Mouse (Mus musculus) heart, embryonic 15.5 days (tissue): ENCODE data around the gene Sox14. TPM values are rescaled to one million over a fixed set of nuclear protein-coding genes. Genes with fewer than 3 reads are reported as not detected.

Experiments
- ATAC-seq: fragments of 200-750 bp; cut with Nextera tagmentation; replicated peaks from 2 replicates; pipeline ENCODE4 v1.8.0; 2017; ENCODE audit warnings: low read depth, moderate TSS enrichment; ENCODE audit not compliant: insufficient number of reproducible peaks, insufficient read depth, low FRiP score
- H3K27ac ChIP-seq: fragments of 300-500 bp; sonication (generic); 2 replicates; pipeline ENCODE4 v1.5.1; 2015; ENCODE audit warnings: mild to moderate bottlenecking, inconsistent platforms
- H3K27me3 ChIP-seq: fragments of 300-500 bp; sonication (generic); 2 replicates; pipeline ENCODE4 v1.6.1; 2015; ENCODE audit warnings: inconsistent platforms
- H3K36me3 ChIP-seq: fragments of 300-500 bp; sonication (generic); 2 replicates; pipeline ENCODE4 v1.6.1; 2015; ENCODE audit warnings: mild to moderate bottlenecking, inconsistent platforms
- H3K4me1 ChIP-seq: fragments of 300-500 bp; sonication (generic); replicated peaks from 2 replicates; pipeline ENCODE4 v1.6.1; 2015; ENCODE audit warnings: inconsistent platforms
- H3K4me2 ChIP-seq: fragments of 300-500 bp; sonication (generic); 2 replicates; pipeline ENCODE4 v1.6.1; 2015; ENCODE audit warnings: inconsistent platforms, mild to moderate bottlenecking, moderate library complexity
- H3K4me3 ChIP-seq: fragments of 300-500 bp; sonication (generic); 2 replicates; pipeline ENCODE4 v1.5.1; 2015; ENCODE audit warnings: mild to moderate bottlenecking, inconsistent platforms
- H3K9ac ChIP-seq: fragments of 300-500 bp; sonication (generic); 2 replicates; pipeline ENCODE4 v1.6.1; 2015; ENCODE audit warnings: mild to moderate bottlenecking, inconsistent platforms
- H3K9me3 ChIP-seq: fragments of 300-500 bp; sonication (generic); replicated peaks from 2 replicates; pipeline ENCODE4 v1.6.1; 2016; ENCODE audit warnings: inconsistent platforms
- WGBS: fragments of 180-500 bp; shearing (Covaris S2); methylation state at CpG from one replicate; pipeline ENCODE4 v1.1.7; 2015; ENCODE audit warnings: mixed read lengths; 5-methylcytosine and 5-hydroxymethylcytosine counted together
- polyA plus RNA-seq: library from polyadenylated mRNA; unstranded; fragments of >200 nt; fragmentation: Nextera tagmentation; extraction: Ambion mirVana; gene quantifications from 2 replicates; pipeline ENCODE4 v1.2.1, GENCODE M21; 2015

The Sox14 gene
- polyA plus RNA-seq, 1 experiment from 2014 or later: not detected

GRCm38 (mm10) chr9:99839367-99839766, 36.6 kb downstream of the Sox14 start:
- no peak overlapping the region for H3K27ac ChIP-seq
- no peaks in the 10 kb centered on the region; the same call in 1 of the 2 replicates for H3K27me3 ChIP-seq
- H3K36me3 ChIP-seq: no peaks in the 10 kb centered on the region
- H3K9ac ChIP-seq: no peak overlapping the region
- H3K4me3 ChIP-seq: no peak overlapping the region
- WGBS: 76% methylated on average over 3 of the region's 3 CpGs
- no peak overlapping the region for H3K4me2 ChIP-seq
- no peaks in the 10 kb centered on the region for H3K4me1 ChIP-seq
- no peak for ATAC-seq
- no peaks in the 10 kb centered on the region for H3K9me3 ChIP-seq

GRCm38 (mm10) chr9:99838877-99839276, 37.1 kb downstream of the Sox14 start:
- Histone ChIP-seq H3K9me3 (no peaks in the 10 kb centered on the region), H3K4me1 (no peaks in the 10 kb centered on the region), H3K27me3 (no peaks in the 10 kb centered on the region; the same call in 1 of the 2 replicates), H3K36me3 (no peaks in the 10 kb centered on the region), H3K27ac (no peak overlapping the region), H3K4me3 (no peak overlapping the region), H3K4me2 (no peak overlapping the region), H3K9ac (no peak overlapping the region)
- no peak for ATAC-seq
- WGBS: 66% methylated on average over 7 of the region's 7 CpGs

- no peaks in the 10 kb centered on the region for H3K9me3 ChIP-seq
- no peaks in the 10 kb centered on the region for H3K27me3 ChIP-seq
- WGBS: 82% methylated on average over 12 of the region's 12 CpGs
- H3K9ac ChIP-seq: no peak overlapping the region
- H3K4me1 ChIP-seq: no peaks in the 10 kb centered on the region
- H3K4me2 ChIP-seq: no peak overlapping the region
- no peak overlapping the region for H3K27ac ChIP-seq
- no peak for ATAC-seq
- no peak overlapping the region for H3K4me3 ChIP-seq
- H3K36me3 ChIP-seq: no peaks in the 10 kb centered on the region
Observed at GRCm38 (mm10) chr9:99836707-99837106, 39.3 kb downstream of the Sox14 start.

GRCm38 (mm10) chr9:99835624-99836430, 40.1 kb downstream of the Sox14 start:
- Histone ChIP-seq H3K4me1 (no peaks in the 10 kb centered on the region), H3K4me2 (no peak overlapping the region), H3K27ac (no peak overlapping the region), H3K9me3 (no peaks in the 10 kb centered on the region), H3K36me3 (no peaks in the 10 kb centered on the region), H3K9ac (no peak overlapping the region), H3K27me3 (no peaks in the 10 kb centered on the region), H3K4me3 (no peak overlapping the region)
- ATAC-seq: no peak
- 77% methylated on average over 11 of the region's 11 CpGs for WGBS

Other genes starting within 250 kb of the Sox14 start
- gene Dzip1l, start 246.7 kb downstream of the Sox14 start, polyA plus RNA-seq: 14.1 and 18.0 TPM in 2 replicates
- 6.1 and 15.1 TPM in 2 replicates for gene Cldn18, start 158.9 kb downstream of the Sox14 start, polyA plus RNA-seq